Mouse (Mus musculus): ENCODE data around the gene Nkx1-2. TPM values are rescaled to one million over a fixed set of nuclear protein-coding genes. Genes with fewer than 3 reads are reported as not detected.

Gene Nkx1-2
- polyA plus RNA-seq, 1 experiment, result not detected

GRCm38 (mm10) chr7:132585695-132586491 lies 13.5 kb downstream of the Nkx1-2 start:
- TF ChIP-seq GATA1 (IDR thresholded peaks at IDR 0.05; ENCODE audit: low read length), result no peak

DNA sequence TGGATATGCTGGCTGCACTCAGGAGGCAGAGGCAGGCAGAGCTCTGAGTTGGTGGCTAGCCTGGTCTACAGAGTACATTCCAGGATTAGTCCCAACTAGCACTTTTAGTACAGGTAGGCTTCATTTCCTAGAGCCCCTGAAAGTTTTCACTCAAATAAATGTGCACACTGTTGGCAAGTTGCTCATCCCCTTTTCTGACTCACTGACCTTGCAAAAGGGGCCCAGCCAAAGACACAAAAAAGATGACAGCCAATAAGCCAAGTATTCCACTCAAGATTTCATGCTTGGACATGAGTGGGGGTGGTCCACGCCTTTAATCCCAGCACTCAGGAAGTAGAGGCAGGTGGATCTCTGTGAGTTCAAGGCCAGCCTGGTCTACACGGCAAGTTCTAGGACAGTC lies 18.0 kb downstream of the Nkx1-2 start:
- TF ChIP-seq GATA1 (IDR thresholded peaks at IDR 0.05; ENCODE audit: low read length), result no peak

DNA sequence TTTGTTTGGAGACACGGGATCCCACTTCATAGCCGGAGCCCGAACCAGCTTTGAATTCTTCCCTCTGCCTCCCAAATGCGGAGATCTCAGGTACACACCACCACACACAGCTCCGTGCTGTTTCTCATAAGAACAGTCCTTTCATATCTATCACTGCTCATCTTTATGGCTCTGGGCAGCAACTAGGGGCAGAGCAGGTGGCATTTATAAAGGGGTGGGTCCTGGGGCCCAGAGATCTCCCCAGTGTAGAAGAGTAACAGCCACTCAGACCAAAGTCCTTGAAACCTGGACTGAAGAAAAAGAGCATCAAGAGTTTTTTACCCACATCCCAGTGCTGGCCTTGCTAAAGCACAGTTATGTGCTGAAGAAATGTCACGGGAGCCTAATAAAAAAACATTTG lies 18.9 kb downstream of the Nkx1-2 start:
- TF ChIP-seq GATA1 (IDR thresholded peaks at IDR 0.05; ENCODE audit: low read length), result no peak

DNA sequence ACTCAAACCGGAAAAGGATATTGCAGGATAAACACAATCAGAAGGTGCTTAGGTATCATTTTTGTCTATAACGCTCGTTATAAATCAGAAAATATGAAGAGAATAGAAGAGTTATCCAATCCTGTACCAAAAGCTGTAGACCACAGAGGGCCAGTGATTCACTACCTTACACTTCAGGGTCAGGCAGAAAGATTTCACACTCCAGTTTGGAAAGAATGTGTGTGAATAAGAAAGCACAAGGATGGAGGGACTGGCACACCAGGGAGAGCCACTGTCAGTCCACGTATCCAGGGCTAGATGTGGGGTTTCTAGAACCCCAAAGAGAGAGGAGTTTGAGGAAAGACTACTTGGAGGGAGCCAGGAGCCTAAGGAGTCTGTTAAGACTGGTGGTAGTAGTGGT lies 22.5 kb downstream of the Nkx1-2 start:
- no peak for TF ChIP-seq GATA1 (IDR thresholded peaks at IDR 0.05; ENCODE audit: low read length)

- TF ChIP-seq GATA1 (IDR thresholded peaks at IDR 0.05; ENCODE audit: low read length), result no peak
Measured at GRCm38 (mm10) chr7:132576116-132576650, 23.3 kb downstream of the Nkx1-2 start, which contains the start of gene Oat. Oat (minus strand) TSS chr7:132576398.

GRCm38 (mm10) chr7:132575623-132576022 lies 23.8 kb downstream of the Nkx1-2 start:
- no peak for TF ChIP-seq GATA1 (IDR thresholded peaks at IDR 0.05; ENCODE audit: low read length)

GRCm38 (mm10) chr7:132574646-132575045 lies 24.8 kb downstream of the Nkx1-2 start:
- TF ChIP-seq GATA1 (IDR thresholded peaks at IDR 0.05; ENCODE audit: low read length), result no peak

DNA sequence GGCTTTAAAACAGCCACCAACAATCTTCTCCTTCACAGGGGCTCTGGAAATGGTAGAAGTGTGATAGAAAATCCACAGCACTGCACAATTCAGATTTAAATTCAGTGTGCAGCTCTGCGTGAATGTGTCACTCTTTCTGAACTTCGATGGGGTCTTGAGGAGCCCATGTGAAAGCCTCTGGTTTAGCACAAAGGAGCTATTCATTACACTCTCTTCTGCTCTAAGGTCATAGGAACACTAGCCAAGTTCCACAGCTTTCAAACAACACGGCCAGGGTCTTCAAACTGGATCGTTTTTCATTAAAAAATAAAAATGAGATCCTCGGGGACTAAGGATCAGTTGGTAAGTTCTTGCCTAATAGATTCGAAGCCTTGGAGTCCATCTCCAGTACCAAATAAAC lies 26.2 kb downstream of the Nkx1-2 start:
- TF ChIP-seq GATA1 (IDR thresholded peaks at IDR 0.05; ENCODE audit: low read length), result no peak

DNA sequence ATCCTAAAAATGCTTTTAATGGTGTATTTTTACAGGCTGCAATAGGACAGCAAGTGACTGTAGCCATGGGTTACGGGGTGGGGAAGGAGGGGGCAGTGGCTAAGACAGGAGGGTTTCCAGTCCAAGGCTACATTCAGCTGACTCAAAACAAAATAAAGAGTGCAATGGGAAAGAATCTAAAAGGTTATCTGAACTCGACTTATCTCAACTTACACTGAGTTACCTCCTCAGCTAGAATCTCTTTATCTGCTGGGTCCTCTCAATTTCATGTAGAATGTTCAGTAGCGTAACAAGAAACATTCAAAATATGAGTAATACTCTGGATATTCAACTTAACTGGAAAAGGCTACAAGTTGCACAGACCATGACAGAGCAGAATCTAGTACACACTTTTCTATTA lies 26.7 kb downstream of the Nkx1-2 start:
- TF ChIP-seq GATA1 (IDR thresholded peaks at IDR 0.05; ENCODE audit: low read length), result no peak

DNA sequence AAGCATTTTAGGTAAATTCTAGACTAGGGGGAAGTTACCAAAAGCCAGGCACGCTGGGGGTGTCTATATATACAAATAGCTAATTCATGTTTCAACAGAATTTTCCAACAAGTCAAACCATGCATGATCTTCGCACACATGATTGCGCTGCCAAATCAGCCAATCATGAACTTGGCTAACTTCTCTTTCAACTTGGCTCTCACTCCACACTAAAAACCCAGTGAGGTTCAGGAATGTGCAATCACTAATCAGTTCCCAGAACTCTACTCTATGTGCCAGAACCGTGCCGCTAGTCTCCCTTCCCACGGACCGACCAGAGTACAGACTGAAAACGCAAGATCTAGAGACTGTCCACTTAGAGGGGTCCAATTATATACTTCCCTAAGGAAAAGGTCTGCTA lies 28.0 kb downstream of the Nkx1-2 start:
- TF ChIP-seq GATA1 (IDR thresholded peaks at IDR 0.05; ENCODE audit: low read length), result no peak

GRCm38 (mm10) chr7:132570071-132570470 lies 29.4 kb downstream of the Nkx1-2 start:
- no peak for TF ChIP-seq GATA1 (IDR thresholded peaks at IDR 0.05; ENCODE audit: low read length)

GRCm38 (mm10) chr7:132568817-132569216 lies 30.6 kb downstream of the Nkx1-2 start:
- TF ChIP-seq GATA1 (IDR thresholded peaks at IDR 0.05; ENCODE audit: low read length), result no peak

DNA sequence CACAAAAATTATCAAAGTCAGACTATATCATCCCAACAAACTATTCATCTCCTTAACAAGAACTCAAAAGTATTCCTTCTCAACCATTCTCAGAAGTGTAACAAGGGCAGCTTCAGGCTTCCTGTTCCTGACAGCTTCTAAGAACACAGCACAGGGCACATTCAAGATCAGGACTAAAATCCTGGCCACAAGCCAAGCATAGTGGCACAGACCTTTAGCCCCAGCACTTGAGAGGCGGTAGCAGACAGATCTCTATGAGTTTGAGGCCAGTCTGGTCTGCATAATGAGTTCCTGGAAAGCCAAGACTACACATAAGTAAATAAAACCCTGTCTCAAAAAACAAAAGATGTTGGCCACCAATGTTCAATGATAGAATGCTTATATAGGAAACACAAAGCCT lies 33.6 kb downstream of the Nkx1-2 start:
- TF ChIP-seq GATA1 (IDR thresholded peaks at IDR 0.05; ENCODE audit: low read length), result no peak

GRCm38 (mm10) chr7:132559138-132559766 lies 40.2 kb downstream of the Nkx1-2 start:
- TF ChIP-seq GATA1 (IDR thresholded peaks at IDR 0.05; ENCODE audit: low read length), result no peak

GRCm38 (mm10) chr7:132558141-132558736 lies 41.2 kb downstream of the Nkx1-2 start:
- no peak for TF ChIP-seq GATA1 (IDR thresholded peaks at IDR 0.05; ENCODE audit: low read length)

- TF ChIP-seq GATA1 (IDR thresholded peaks at IDR 0.05; ENCODE audit: low read length), result no peak
Measured at GRCm38 (mm10) chr7:132556575-132556974, 42.9 kb downstream of the Nkx1-2 start.
